Mouse (Mus musculus) kidney, postnatal 4 days (tissue): ENCODE measurements around the gene Etv2.

Source experiments
- DNase-seq, 2 experiments: peaks; one replicate each; pipeline ENCODE4 v3.0.0; 2021; ENCODE audit warnings: mixed read lengths in 2 of 2

Gene Etv2

DNA sequence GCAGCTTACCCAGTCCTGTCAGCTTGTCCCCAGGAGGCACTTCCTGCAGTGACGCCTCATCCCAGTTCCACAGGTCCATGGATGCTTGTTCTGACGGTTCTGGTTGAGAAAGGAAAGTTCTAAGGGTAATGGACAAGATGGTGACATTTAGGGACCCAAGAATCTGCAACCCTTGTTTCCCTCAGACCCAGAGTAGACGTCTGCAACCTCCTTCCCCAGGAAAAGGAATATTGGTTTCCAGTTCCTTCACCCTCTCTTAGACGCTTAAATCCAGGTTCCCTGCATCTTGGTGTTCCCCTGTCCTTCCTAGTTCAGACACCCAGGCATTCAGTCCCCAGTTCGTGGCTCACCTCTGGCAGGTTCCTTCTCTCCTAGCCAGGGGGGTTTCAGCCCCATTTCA, at the start of gene Etv2:
Gene Etv2 (minus strand): TSS at position 101 of the 400 bp plus-strand sequence.
- no peak for DNase-seq

DNA sequence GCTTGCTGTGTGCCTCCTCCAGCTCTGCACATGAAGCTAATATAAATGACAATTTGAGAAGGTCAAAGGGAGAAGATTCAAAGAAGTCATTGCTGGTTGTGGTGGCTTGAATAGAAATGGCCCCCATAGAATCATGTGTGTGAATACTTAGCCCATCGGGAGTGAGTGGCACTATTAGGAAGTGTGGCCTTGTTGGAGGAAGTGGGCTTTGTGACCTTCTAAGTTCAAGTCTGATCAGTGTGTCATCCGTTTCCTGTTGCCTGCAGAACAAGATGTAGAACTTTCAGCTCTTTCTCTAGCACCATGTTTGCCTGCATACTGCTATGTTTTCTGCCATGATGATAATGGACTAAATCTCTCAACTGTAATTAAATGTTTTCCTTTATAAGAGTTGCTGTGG, 47.8 kb upstream of the Etv2 start:
- no peak for DNase-seq

DNA sequence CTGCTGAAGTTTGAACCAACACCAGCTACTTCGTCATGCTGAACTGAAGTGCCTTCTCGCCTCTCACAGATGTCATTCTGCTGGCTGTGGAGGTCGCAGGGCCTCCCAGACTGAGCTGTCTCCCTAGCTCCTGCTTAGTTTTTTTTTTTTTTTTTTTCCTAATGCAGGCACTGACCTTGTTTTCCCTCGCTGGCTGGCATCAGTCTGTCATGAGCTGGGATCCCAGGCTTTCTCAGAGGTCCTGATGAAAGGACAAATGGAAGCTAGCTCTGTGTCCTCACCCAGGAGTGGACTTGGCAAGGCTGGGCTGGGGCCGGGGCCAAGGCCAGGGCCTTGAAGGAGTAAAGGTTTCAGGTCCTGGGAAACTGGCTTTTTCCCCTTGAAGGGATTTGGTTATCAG, 46.2 kb upstream of the Etv2 start:
- no peak for DNase-seq

DNA sequence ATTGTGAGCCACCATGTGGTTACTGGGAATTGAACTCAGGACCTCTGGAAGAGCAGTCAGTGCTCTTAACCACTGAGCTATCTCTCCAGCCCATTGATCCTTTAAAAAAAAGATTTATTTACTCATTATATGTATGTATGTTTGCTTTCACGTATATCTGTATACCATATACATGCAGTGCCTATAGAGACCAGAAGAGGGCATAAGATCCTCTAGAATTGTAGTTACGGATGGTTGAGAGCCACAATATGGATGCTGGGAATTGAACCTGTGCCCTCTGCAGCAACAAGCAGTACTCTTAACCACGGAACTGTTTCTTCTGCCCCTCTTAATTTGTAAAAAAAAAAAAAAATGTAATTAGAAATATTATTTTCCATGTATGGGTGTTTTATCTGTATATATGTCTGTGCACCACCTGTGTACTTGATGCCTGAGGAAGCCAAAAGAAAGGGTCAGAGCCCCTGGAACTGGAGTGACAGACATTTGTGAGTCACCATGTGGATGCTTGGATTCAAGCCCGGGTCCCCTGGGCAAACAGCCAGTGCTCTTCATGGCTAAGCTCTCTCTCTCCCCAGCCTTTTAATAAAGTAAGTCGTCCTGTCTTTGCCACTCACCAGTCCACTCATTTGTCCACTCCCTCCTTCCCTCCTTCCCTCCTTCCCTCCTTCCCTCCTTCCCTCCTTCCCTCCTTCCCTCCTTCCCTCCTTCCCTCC, 42.8 kb upstream of the Etv2 start:
- peak; percentile 36 to 39 for DNase-seq

GRCm38 (mm10) chr7:30671480-30671879, 35.8 kb upstream of the Etv2 start, which contains the start of gene Pmis2:
Pmis2 (minus strand) TSS chr7:30671605.
- no peak for DNase-seq

GRCm38 (mm10) chr7:30669229-30669628, 33.6 kb upstream of the Etv2 start:
- no peak for DNase-seq

- peak; percentile 11 to 29 for DNase-seq
Measured at GRCm38 (mm10) chr7:30665321-30665720, 29.7 kb upstream of the Etv2 start.

GRCm38 (mm10) chr7:30664529-30665200, 29.0 kb upstream of the Etv2 start, which contains the start of gene Haus5:
Haus5 (minus strand) TSS chr7:30664994.
- peak; percentile 95 for DNase-seq

DNA sequence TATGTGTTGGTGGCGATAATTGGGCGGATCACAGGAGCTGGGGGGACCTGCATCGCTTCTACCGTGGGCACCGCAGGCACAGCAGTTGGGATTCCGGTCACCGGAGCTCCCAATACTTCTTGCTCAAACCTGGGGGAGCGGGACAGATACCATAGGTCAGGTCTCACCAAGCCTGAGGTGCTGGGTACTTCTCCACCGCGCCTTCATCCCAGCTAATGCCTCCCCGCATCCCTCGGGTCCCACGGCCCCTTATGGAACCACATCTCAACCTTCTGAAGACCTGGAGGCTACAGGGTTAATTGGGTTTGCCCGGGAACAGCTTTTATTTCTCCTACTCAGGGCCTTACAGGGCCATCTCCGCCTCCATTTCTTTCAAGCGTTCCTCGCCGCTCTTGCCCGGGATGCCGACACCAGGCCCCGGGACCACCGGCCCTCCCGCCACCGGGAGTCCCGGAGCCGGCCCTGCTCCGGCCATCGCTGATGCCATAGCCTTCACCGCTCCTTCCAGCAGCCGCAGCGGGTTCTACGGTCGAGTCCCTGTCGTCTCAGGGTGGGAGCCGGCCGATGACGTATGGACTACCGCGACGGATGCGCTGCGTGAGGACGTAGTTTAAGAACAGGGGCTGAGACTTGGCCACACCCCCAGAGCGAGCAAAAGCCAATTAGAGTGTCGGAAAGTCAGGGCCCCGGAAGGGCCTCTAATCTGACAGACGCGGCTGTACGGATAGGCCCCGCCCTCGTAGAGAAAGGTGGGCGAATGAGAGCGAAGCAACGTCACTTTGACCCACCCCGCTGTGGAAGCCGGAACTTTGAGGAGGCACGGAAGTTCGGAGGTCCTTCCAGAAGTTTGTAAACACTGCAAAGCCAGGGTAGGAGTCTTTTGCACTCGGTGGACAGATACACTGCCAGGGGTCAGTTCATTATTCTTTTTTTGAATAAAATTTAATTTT, 14.2 kb upstream of the Etv2 start, which contains the start of gene Rbm42:
Gene Rbm42 (minus strand): TSS at position 727 of the 950 bp plus-strand sequence.
- DNase-seq, result peak; percentile 98 to 99

DNA sequence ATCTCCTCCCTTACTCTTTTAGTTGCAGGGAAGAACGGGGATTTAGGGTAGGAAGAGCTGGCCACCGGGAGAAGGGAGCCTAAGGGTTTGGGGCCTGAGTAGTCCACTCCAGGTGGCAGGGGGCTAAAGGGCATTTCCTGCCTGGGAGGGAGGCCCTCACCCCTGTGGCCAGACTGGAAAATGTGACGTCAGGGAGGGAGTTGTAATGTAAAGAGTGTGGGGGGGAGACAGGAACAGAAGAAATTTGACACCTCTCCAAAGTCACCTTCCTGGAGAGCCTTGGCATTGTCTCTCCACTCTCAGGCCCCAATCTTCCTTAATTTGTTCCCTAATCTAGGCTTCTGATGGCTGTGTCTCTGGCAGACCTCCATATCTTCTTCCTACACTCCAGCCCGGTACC, 3.4 kb upstream of the Etv2 start:
- no peak for DNase-seq

DNA sequence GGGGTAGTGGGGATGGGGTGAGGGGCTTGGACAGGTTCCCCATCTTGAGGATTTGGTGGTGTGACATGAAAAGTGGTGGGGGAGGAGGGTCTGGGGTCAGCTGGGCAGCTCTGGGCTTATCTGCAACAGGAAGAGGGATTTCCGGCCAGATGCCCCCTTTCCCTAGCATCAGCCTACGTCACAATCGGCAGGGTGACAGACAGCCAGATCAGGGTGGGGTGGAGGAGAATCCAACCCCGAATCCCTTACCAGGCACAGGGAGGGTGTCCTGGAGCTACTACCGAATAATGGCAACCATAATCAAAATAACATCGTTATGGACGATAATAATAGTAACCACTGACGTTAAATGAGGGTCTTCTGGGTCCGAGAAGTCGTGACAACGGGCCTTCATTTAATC, 743 bp upstream of the Etv2 start:
- no peak for DNase-seq

- DNase-seq, result peak; percentile 79 to 86
Measured at GRCm38 (mm10) chr7:30634621-30635020, 1.0 kb downstream of the Etv2 start.

DNA sequence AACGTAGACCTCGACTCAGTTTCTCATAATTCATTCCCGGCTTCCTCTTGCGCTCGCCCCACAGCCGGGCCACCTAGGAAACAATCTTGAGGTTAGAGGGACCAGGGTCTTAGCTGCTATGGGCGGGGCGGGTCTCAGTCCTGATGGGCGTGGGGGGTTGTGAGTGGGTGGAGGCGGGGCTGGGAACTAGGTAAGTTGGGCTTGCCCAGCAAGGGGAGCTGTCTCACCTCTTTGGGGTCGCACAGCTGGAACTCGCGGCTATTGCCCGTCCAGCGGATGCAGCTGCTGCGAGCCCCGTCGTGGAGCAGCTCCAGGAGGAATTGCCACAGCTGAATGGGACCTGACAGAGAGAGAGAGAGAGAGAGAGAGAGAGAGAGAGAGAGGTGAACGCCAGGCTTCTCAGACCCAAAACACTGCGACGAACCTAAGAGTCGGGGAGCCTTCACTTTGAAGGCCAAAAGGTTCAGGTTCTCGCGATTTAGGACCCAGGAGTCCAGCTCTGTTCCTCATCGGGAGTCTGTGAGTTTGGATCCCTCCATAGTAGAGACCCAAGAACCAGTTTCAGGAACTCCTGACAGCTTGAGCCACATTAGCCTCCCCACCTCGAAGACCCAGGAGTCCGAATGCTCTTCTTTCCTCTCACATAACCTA, 1.8 kb downstream of the Etv2 start:
- DNase-seq, result peak in 1 of 2 experiments; percentile 16

DNA sequence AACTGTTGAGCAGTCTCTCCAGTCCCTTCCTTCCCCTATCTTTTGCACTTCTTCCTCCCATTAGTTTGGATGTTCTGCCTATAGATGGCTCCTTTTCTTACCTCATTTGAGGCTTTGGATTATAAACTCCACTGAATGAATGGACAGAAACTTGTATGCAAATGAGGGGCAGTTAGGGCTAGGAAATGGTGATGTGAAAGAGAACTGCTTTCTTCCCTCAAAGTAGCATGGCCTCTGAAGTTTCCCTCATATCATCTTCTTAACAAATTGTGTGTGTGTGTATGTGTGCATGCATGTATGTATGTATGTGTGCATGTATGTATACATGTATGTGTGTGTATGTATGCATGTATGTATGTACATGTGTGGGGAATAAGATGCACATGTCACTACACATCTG, 6.6 kb downstream of the Etv2 start:
- DNase-seq, result no peak

DNA sequence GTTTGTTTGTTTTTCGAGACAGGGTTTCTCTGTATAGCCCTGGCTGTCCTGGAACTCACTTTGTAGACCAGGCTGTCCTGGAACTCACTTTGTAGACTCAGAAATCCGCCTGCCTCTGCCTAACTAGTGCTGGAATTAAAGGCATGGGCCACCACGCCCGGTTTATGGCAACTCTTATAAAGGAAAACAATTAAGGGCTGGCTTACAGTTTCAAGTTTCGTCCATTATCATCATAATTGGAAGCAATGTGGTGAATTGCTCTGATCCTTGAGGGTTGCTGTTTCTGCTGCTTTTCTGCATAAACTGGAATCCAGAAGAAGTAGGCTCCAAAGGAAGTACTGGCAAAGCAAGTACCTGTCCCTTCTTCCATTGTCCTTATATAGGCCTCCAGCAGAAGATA, 9.0 kb downstream of the Etv2 start:
- DNase-seq, result no peak

GRCm38 (mm10) chr7:30625530-30626384, 9.9 kb downstream of the Etv2 start, which contains the start of gene Cox6b1:
Cox6b1 (minus strand) TSS chr7:30626151.
- peak; percentile 89 to 93 for DNase-seq

DNA sequence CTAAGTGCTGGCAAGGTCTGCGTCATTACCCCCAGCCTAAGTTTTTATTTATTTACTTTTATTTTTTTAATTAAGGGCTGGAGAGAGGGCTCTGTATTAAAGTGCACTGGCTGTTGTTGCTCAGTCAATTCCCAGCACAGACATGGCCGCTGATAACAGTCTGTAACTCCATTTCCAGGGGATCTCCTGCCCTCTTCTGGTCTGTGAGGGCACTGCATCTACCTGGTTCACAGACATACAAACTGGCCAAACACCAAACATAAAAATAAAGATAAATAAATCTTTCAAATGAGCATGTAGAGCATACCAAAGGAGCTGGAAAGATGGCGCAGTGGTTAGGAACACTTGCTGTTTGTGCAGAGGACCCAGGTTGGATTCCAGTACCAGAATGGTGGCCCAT, 16.4 kb downstream of the Etv2 start:
- DNase-seq, result peak; percentile 59 to 65

- no peak for DNase-seq
Measured at GRCm38 (mm10) chr7:30618658-30619057, 17.0 kb downstream of the Etv2 start.

- DNase-seq, result no peak
Measured at GRCm38 (mm10) chr7:30615049-30615760, 20.4 kb downstream of the Etv2 start.

- DNase-seq, result no peak
Measured at GRCm38 (mm10) chr7:30614454-30614853, 21.2 kb downstream of the Etv2 start.
